Mouse (Mus musculus): ENCODE data around the gene Rbm20.

DNA sequence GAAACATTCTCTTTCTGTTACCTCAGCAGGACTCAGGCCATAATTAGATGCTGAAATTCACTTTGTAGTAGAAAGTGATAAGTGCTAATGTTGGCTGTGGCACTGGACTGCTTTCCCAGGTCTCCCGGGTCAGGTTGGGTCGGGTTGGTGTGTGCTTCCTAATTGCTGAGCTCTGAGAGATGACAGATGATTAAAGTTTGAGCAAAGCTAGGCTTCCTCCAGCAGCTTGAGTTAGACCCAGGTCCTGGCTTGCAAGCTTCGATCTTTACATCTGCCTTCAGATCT, 154.0 kb downstream of the Rbm20 start:
- TF ChIP-seq POLR2A (IDR thresholded peaks at IDR 0.05; ENCODE audit: insufficient read depth, low read depth, low read length) (no peak), CTCF (IDR thresholded peaks at IDR 0.05) (no peak), EP300 (IDR thresholded peaks at IDR 0.05; ENCODE audit: insufficient read depth, low read depth, low read length) (peak; percentile 57; the same call in 1 of the 2 replicates)

All from heart, adult 2 months (tissue).